Mouse (Mus musculus): ENCODE measurements around the gene Cdk5.

DNA sequence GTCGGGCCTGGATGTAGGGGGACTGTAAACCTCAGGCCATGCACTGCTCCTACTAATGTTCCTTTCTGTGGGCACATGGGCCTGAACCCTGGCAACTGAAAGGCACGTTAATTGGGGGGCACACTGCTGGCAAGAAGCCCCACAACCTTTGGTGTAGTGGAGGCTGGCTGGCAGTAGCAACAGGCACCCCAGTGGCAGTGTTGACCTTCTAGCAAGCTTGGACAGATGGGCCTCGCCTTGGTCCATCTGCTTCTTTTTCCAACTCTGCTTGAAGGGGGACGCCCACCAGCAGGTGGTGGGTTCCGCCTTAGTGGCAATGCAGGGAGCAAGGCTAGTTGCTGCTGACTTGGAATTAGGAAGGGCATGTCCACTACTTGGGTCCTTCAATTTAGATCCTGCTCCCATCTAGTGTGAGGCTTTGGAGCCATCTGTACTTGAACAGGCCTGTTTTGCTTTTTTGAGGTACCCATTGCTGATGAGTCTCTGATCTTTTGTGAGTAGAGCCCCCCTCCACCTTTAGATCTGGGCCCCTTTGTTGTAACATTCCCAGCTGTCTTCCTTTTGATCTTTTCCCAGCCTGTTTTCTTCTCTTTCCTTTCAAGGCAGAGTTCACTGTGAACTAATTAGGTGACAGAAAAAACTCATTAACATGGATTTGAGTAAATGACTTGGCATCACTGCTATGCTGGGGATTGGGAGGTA, 30.1 kb upstream of the Cdk5 start:
- TF ChIP-seq CTCF (IDR thresholded peaks at IDR 0.05) (no peak), POLR2A (IDR thresholded peaks at IDR 0.05; ENCODE audit: insufficient read depth, low read depth, low read length) (no peak), EP300 (IDR thresholded peaks at IDR 0.05; ENCODE audit: insufficient read depth, low read depth, low read length) (no peak)
